Mouse (Mus musculus): Measurements from ENCODE around the gene Uhrf1.

DNA sequence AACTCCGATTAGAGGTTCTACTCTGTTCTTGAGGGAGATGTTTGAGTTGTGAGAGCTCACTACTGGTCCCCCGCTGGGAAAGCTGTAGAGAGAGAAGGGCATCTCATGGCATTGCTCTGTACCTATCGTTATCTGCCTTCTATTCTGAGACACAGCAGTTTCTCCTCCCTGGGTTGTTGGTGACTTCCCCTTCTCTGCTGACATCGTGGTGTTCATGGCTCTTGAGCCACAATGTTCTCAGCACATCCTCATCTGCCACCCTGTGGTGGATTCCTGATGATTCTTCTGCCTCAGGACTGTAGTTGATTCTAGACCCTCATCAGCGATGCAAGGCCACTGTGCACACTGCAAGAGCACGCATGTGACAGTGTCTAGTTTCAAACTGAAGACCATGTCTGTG, 34.7 kb downstream of the Uhrf1 start:
- TF ChIP-seq POLR2A (IDR thresholded peaks at IDR 0.05; ENCODE audit: borderline replicate concordance, insufficient read depth, low read length) = no peak
- TF ChIP-seq CTCF (IDR thresholded peaks at IDR 0.05; ENCODE audit: borderline replicate concordance, insufficient read depth, low read depth, low read length) = no peak

Measured in cerebellum, adult 2 months (tissue).